Mouse (Mus musculus): ENCODE results near the gene Fgfr2. TPM values are rescaled to one million over a fixed set of nuclear protein-coding genes. Genes with fewer than 3 reads are reported as not detected.
A peak's percentile ranks its signal among the peaks of the same experiment; 100 is the strongest.

Fgfr2 gene
- polyA plus RNA-seq, 1 experiment from 2014 or later: 121 TPM

- H3K4me3 ChIP-seq: no peak overlapping the region
- ATAC-seq (ENCODE audit: insufficient number of reproducible peaks, insufficient read depth, low FRiP score, low TSS enrichment): no peak
- no peak overlapping the region for H3K4me2 ChIP-seq (replicated peaks)
- H3K27ac ChIP-seq: no peak overlapping the region
- peaks cover 7% of the 10 kb centered on the region for H3K4me1 ChIP-seq
- H3K9ac ChIP-seq: no peak overlapping the region; the same call in 1 of the 2 replicates
- H3K9me3 ChIP-seq: no peaks in the 10 kb centered on the region
- 82% methylated on average over 2 of the region's 2 CpGs for WGBS
- no peaks in the 10 kb centered on the region for H3K36me3 ChIP-seq
- no peaks in the 10 kb centered on the region for H3K27me3 ChIP-seq
These were observed 801.7 kb downstream of the Fgfr2 start for GRCm38 (mm10) chr7:132321392-132321958.

GRCm38 (mm10) chr7:132317036-132317541 lies 806.1 kb downstream of the Fgfr2 start, which contains the start of gene Chst15:
Gene Chst15, minus strand, starts transcription at chr7:132317228.
- Histone ChIP-seq H3K4me1 (peaks cover 31% of the 10 kb centered on the region), H3K27ac (peak within 1 kb of the TSS; percentile 80), H3K9ac (peak within 1 kb of the TSS; percentile 78), H3K36me3 (no peaks in the 10 kb centered on the region), H3K9me3 (no peaks in the 10 kb centered on the region), H3K4me3 (peak within 1 kb of the TSS; percentile 68), H3K4me2 (replicated peaks) (peak within 1 kb of the TSS; percentile 97), H3K27me3 (peaks cover 11% of the 10 kb centered on the region; the same call in 1 of the 2 replicates)
- ATAC-seq (ENCODE audit: insufficient number of reproducible peaks, insufficient read depth, low FRiP score, low TSS enrichment): peak; percentile 74
- 1% methylated on average over 34 of the region's 34 CpGs for WGBS

- peaks cover 36% of the 10 kb centered on the region for H3K4me1 ChIP-seq
- peak; percentile 71 for ATAC-seq (ENCODE audit: insufficient number of reproducible peaks, insufficient read depth, low FRiP score, low TSS enrichment)
- under 1% methylated on average over 78 of the region's 79 CpGs for WGBS
- H3K4me2 ChIP-seq (replicated peaks): peak overlapping the region; percentile 97
- H3K9me3 ChIP-seq: no peaks in the 10 kb centered on the region
- no peaks in the 10 kb centered on the region for H3K36me3 ChIP-seq
- H3K4me3 ChIP-seq: peak overlapping the region; percentile 68
- H3K27ac ChIP-seq: peak overlapping the region; percentile 80
- peaks cover 11% of the 10 kb centered on the region; the same call in 1 of the 2 replicates for H3K27me3 ChIP-seq
- peak overlapping the region; percentile 78 for H3K9ac ChIP-seq
These were observed 806.8 kb downstream of the Fgfr2 start for GRCm38 (mm10) chr7:132316101-132317035.

GRCm38 (mm10) chr7:132315149-132316091 lies 807.7 kb downstream of the Fgfr2 start:
- peak overlapping the region; percentile 97 for H3K4me2 ChIP-seq (replicated peaks)
- H3K27me3 ChIP-seq: peaks cover 11% of the 10 kb centered on the region; the same call in 1 of the 2 replicates
- peaks cover 42% of the 10 kb centered on the region for H3K4me1 ChIP-seq

GRCm38 (mm10) chr7:132312396-132312795 lies 810.8 kb downstream of the Fgfr2 start:
- Histone ChIP-seq H3K36me3 (no peaks in the 10 kb centered on the region), H3K27me3 (peaks cover 11% of the 10 kb centered on the region; the same call in 1 of the 2 replicates), H3K4me3 (no peak overlapping the region), H3K27ac (no peak overlapping the region), H3K9me3 (no peaks in the 10 kb centered on the region), H3K9ac (no peak overlapping the region), H3K4me1 (peaks cover 44% of the 10 kb centered on the region), H3K4me2 (replicated peaks) (no peak overlapping the region)
- ATAC-seq (ENCODE audit: insufficient number of reproducible peaks, insufficient read depth, low FRiP score, low TSS enrichment): no peak
- WGBS: 65% methylated on average over 8 of the region's 8 CpGs

More at GRCm38 (mm10) chr7:132315149-132316091, 807.7 kb downstream of the Fgfr2 start:
- WGBS: 1% methylated on average over 51 of the region's 51 CpGs
- no peaks in the 10 kb centered on the region for H3K9me3 ChIP-seq
- no peaks in the 10 kb centered on the region for H3K36me3 ChIP-seq
- H3K9ac ChIP-seq: peak overlapping the region; percentile 78
- ATAC-seq (ENCODE audit: insufficient number of reproducible peaks, insufficient read depth, low FRiP score, low TSS enrichment): peak; percentile 42
- peak overlapping the region; percentile 80 for H3K27ac ChIP-seq
- peak overlapping the region; percentile 68 for H3K4me3 ChIP-seq

GRCm38 (mm10) chr7:132308537-132309191 lies 814.5 kb downstream of the Fgfr2 start:
- H3K27me3 ChIP-seq: peaks cover under 1% of the 10 kb centered on the region; the same call in 1 of the 2 replicates
- no peak overlapping the region for H3K4me3 ChIP-seq
- no peak overlapping the region for H3K9ac ChIP-seq
- H3K36me3 ChIP-seq: no peaks in the 10 kb centered on the region
- no peaks in the 10 kb centered on the region for H3K9me3 ChIP-seq
- 41% methylated on average over 5 of the region's 5 CpGs for WGBS
- H3K4me1 ChIP-seq: peaks cover 33% of the 10 kb centered on the region
- no peak overlapping the region for H3K27ac ChIP-seq
- no peak overlapping the region for H3K4me2 ChIP-seq (replicated peaks)
- no peak for ATAC-seq (ENCODE audit: insufficient number of reproducible peaks, insufficient read depth, low FRiP score, low TSS enrichment)

GRCm38 (mm10) chr7:132307722-132308271 lies 815.4 kb downstream of the Fgfr2 start:
- H3K36me3 ChIP-seq: no peaks in the 10 kb centered on the region
- no peak overlapping the region for H3K4me2 ChIP-seq (replicated peaks)
- no peaks in the 10 kb centered on the region for H3K27me3 ChIP-seq
- H3K4me1 ChIP-seq: peaks cover 33% of the 10 kb centered on the region
- no peak overlapping the region for H3K4me3 ChIP-seq
- WGBS: 72% methylated on average over 6 of the region's 6 CpGs
- H3K27ac ChIP-seq: no peak overlapping the region
- ATAC-seq (ENCODE audit: insufficient number of reproducible peaks, insufficient read depth, low FRiP score, low TSS enrichment): no peak
- no peaks in the 10 kb centered on the region for H3K9me3 ChIP-seq
- no peak overlapping the region for H3K9ac ChIP-seq

GRCm38 (mm10) chr7:132306671-132307412 lies 816.3 kb downstream of the Fgfr2 start:
- H3K4me1 ChIP-seq: peaks cover 33% of the 10 kb centered on the region
- H3K4me3 ChIP-seq: no peak overlapping the region
- H3K27ac ChIP-seq: no peak overlapping the region
- H3K9ac ChIP-seq: no peak overlapping the region
- H3K36me3 ChIP-seq: no peaks in the 10 kb centered on the region
- H3K9me3 ChIP-seq: no peaks in the 10 kb centered on the region
- WGBS: 92% methylated on average over 8 of the region's 8 CpGs
- H3K27me3 ChIP-seq: no peaks in the 10 kb centered on the region
- H3K4me2 ChIP-seq (replicated peaks): no peak overlapping the region
- no peak for ATAC-seq (ENCODE audit: insufficient number of reproducible peaks, insufficient read depth, low FRiP score, low TSS enrichment)

- H3K9ac ChIP-seq: no peak overlapping the region
- H3K27me3 ChIP-seq: no peaks in the 10 kb centered on the region
- no peak overlapping the region for H3K27ac ChIP-seq
- H3K36me3 ChIP-seq: no peaks in the 10 kb centered on the region
- ATAC-seq (ENCODE audit: insufficient number of reproducible peaks, insufficient read depth, low FRiP score, low TSS enrichment): no peak
- no peak overlapping the region for H3K4me3 ChIP-seq
- no peak overlapping the region for H3K4me2 ChIP-seq (replicated peaks)
- H3K9me3 ChIP-seq: no peaks in the 10 kb centered on the region
- H3K4me1 ChIP-seq: peaks cover 27% of the 10 kb centered on the region
- WGBS: 88% methylated on average over 5 of the region's 5 CpGs
These were observed 817.4 kb downstream of the Fgfr2 start for GRCm38 (mm10) chr7:132305492-132306375.

Data from embryonic facial prominence, embryonic 12.5 days (tissue).